Comparison of ENCODE assay signal across 8 mouse cellular contexts in genomic region chr19:5923990-5924712, GRCm38 (mm10). TPM values are rescaled to one million over a fixed set of nuclear protein-coding genes. Genes with fewer than 3 reads are reported as not detected.
DNase-seq lines count a peak whose midpoint lies in the region; ATAC-seq and TF ChIP-seq lines count a peak whose summit lies in the region.

No protein-coding gene starts in this region.

- intact Hi-C loops in gastrocnemius, adult 2 months (cut with DNase I) = loop anchor here (1.0 to 5.0 kb wide), 4 partner anchors 17 to 123 kb away; partner anchors contain the start of genes Capn1 and Syvn1
- intact Hi-C loops in left cerebral cortex, adult 2 months (cut with DNase I) = loop anchor here (1.0 to 2.0 kb wide), 2 partner anchors 32 to 91 kb away; partner anchors contain the start of gene Capn1

- under 1% methylated on average over 38 of the region's 38 CpGs for WGBS in hindbrain, postnatal 0 days

- peak; percentile 97 for DNase-seq in gastrocnemius, adult 2 months
- DNase-seq in hindbrain, postnatal 0 days (ENCODE audit: low spot score) = peak; percentile 96
- peak; percentile 84 to 88 for DNase-seq in left cerebral cortex, adult 2 months (ENCODE audit: extremely low spot score in 1 of 2, low spot score in 2 of 2)
- DNase-seq in right cerebral cortex, adult 2 months (ENCODE audit: low spot score in 2 of 2) = peak; percentile 92 to 93
- DNase-seq in urinary bladder, postnatal 10 days (ENCODE audit: low spot score) = peak; percentile 81

- no peaks in the 10 kb centered on the region for H3K36me3 ChIP-seq in hindbrain, postnatal 0 days (ENCODE audit: insufficient read depth, low read length)

- H3K9ac ChIP-seq in hindbrain, postnatal 0 days (replicated peaks; ENCODE audit: low read length) = peak overlapping the region; percentile 66

- peak overlapping the region; percentile 96 for H3K27ac ChIP-seq in gastrocnemius, adult 2 months
- H3K27ac ChIP-seq in hindbrain, postnatal 0 days = peak overlapping the region; percentile 82
- peak overlapping the region; percentile 73 for H3K27ac ChIP-seq in left cerebral cortex, adult 2 months

- TF ChIP-seq CTCF in gastrocnemius, adult 2 months (IDR thresholded peaks at IDR 0.05) = peak; percentile 90
- peak; percentile 88 for TF ChIP-seq CTCF in hindbrain, postnatal 0 days (IDR thresholded peaks at IDR 0.05; ENCODE audit: low read depth)
- TF ChIP-seq CTCF in left cerebral cortex, adult 2 months (IDR thresholded peaks at IDR 0.05) = peak; percentile 85

- peak overlapping the region; percentile 92 for H3K4me3 ChIP-seq in gastrocnemius, adult 2 months
- H3K4me3 ChIP-seq in hindbrain, postnatal 0 days (ENCODE audit: low read length) = peak overlapping the region; percentile 66
- H3K4me3 ChIP-seq in left cerebral cortex, adult 2 months = peak overlapping the region; percentile 84

- no peaks in the 10 kb centered on the region for H3K9me3 ChIP-seq in hindbrain, postnatal 0 days (ENCODE audit: low read length)

- H3K4me2 ChIP-seq in hindbrain, postnatal 0 days (ENCODE audit: low read depth, low read length) = peak overlapping the region; percentile 92

- no peaks in the 10 kb centered on the region for H3K4me1 ChIP-seq in hindbrain, postnatal 0 days (ENCODE audit: insufficient read depth, low read length)

- no peaks in the 10 kb centered on the region for H3K27me3 ChIP-seq in hindbrain, postnatal 0 days (ENCODE audit: insufficient read depth, low read length)

- ATAC-seq in activated CD4-positive, CD25-positive, alpha-beta regulatory T cell, adult 4 months = peak; percentile 40
- peak; percentile 64 for ATAC-seq in common myeloid progenitor, adult 5-6 weeks (replicated peaks; ENCODE audit: low read depth, poor library complexity, severe bottlenecking)
- ATAC-seq in hindbrain, postnatal 0 days = peak; percentile 80
- peak; percentile 76 for ATAC-seq in megakaryocyte, adult 5-6 weeks (ENCODE audit: poor library complexity, severe bottlenecking)

RNA-seq across cellular contexts. Expression of gene Cdc42ep2, which starts 0.5 kb away (rescaled TPM):
- under 1 TPM in 1 of 2 experiments, not detected in 1; 0.25 TPM for polyA plus RNA-seq in activated CD4-positive, CD25-positive, alpha-beta regulatory T cell, adult 4 months (2017; shearing (Covaris generic))
- not detected in 2 replicates for total RNA-seq in common myeloid progenitor, adult 5-6 weeks (2017)
- total RNA-seq in gastrocnemius, adult 2 months (2021) = 10 to 100 TPM in 1 of 2 experiments, 1 to 10 TPM in 1; 8.2 to 14.3 TPM
- 22.0 and 28.0 TPM in 2 replicates for total RNA-seq in hindbrain, postnatal 0 days (2014; rRNA removed)
- 17.4 and 18.0 TPM in 2 replicates for polyA plus RNA-seq in hindbrain, postnatal 0 days (2015; fragmentation: Nextera tagmentation; extraction: Ambion mirVana)
- total RNA-seq in left cerebral cortex, adult 2 months (2021) = 1 to 10 TPM; 4.7 to 4.9 TPM
- 3.0 and 3.4 TPM in 2 replicates for total RNA-seq in megakaryocyte, adult 5-6 weeks (2015)
- total RNA-seq in megakaryocyte, adult 5-6 weeks (2017) = 1.7 and 1.9 TPM in 2 replicates

RNA-seq across cellular contexts. Expression of gene Dpf2, which starts 11.3 kb away (rescaled TPM):
- polyA plus RNA-seq in activated CD4-positive, CD25-positive, alpha-beta regulatory T cell, adult 4 months (2017; shearing (Covaris generic)) = 100 to 1,000 TPM; 123 to 178 TPM
- 87.4 and 131 TPM in 2 replicates for total RNA-seq in common myeloid progenitor, adult 5-6 weeks (2017)
- total RNA-seq in gastrocnemius, adult 2 months (2021) = 10 to 100 TPM; 87.8 to 88.4 TPM
- total RNA-seq in hindbrain, postnatal 0 days (2014; rRNA removed) = 61.7 and 77.4 TPM in 2 replicates
- polyA plus RNA-seq in hindbrain, postnatal 0 days (2015; fragmentation: Nextera tagmentation; extraction: Ambion mirVana) = 69.5 and 70.2 TPM in 2 replicates
- total RNA-seq in left cerebral cortex, adult 2 months (2021) = 100 to 1,000 TPM in 1 of 2 experiments, 10 to 100 TPM in 1; 94.8 to 100 TPM
- 52.2 and 52.4 TPM in 2 replicates for total RNA-seq in megakaryocyte, adult 5-6 weeks (2015)
- total RNA-seq in megakaryocyte, adult 5-6 weeks (2017) = 88.7 and 107 TPM in 2 replicates

RNA-seq across cellular contexts. Expression of gene Tigd3, which starts 30.2 kb away (rescaled TPM):
- under 1 TPM; 0.29 to 0.58 TPM for polyA plus RNA-seq in activated CD4-positive, CD25-positive, alpha-beta regulatory T cell, adult 4 months (2017; shearing (Covaris generic))
- total RNA-seq in common myeloid progenitor, adult 5-6 weeks (2017) = 0.34 and 2.8 TPM in 2 replicates
- under 1 TPM; 0.10 to 0.20 TPM for total RNA-seq in gastrocnemius, adult 2 months (2021)
- 7.5 and 10.1 TPM in 2 replicates for total RNA-seq in hindbrain, postnatal 0 days (2014; rRNA removed)
- polyA plus RNA-seq in hindbrain, postnatal 0 days (2015; fragmentation: Nextera tagmentation; extraction: Ambion mirVana) = 7.1 and 7.5 TPM in 2 replicates
- total RNA-seq in left cerebral cortex, adult 2 months (2021) = 1 to 10 TPM; 4.3 to 4.7 TPM
- 0.54 and 0.59 TPM in 2 replicates for total RNA-seq in megakaryocyte, adult 5-6 weeks (2015)
- 1.0 and 1.8 TPM in 2 replicates for total RNA-seq in megakaryocyte, adult 5-6 weeks (2017)

RNA-seq across cellular contexts. Expression of gene Pola2, which starts 39.9 kb away (rescaled TPM):
- 10 to 100 TPM; 16.5 to 17.5 TPM for polyA plus RNA-seq in activated CD4-positive, CD25-positive, alpha-beta regulatory T cell, adult 4 months (2017; shearing (Covaris generic))
- total RNA-seq in common myeloid progenitor, adult 5-6 weeks (2017) = 61.2 and 63.5 TPM in 2 replicates
- total RNA-seq in gastrocnemius, adult 2 months (2021) = 1 to 10 TPM; 8.9 to 9.2 TPM
- 23.4 and 28.9 TPM in 2 replicates for total RNA-seq in hindbrain, postnatal 0 days (2014; rRNA removed)
- 19.5 and 21.5 TPM in 2 replicates for polyA plus RNA-seq in hindbrain, postnatal 0 days (2015; fragmentation: Nextera tagmentation; extraction: Ambion mirVana)
- total RNA-seq in left cerebral cortex, adult 2 months (2021) = 1 to 10 TPM; 5.0 to 6.4 TPM
- total RNA-seq in megakaryocyte, adult 5-6 weeks (2015) = 36.9 and 37.7 TPM in 2 replicates
- 29.0 and 33.7 TPM in 2 replicates for total RNA-seq in megakaryocyte, adult 5-6 weeks (2017)

RNA-seq across cellular contexts. Expression of gene Slc25a45, which starts 46.5 kb away (rescaled TPM):
- polyA plus RNA-seq in activated CD4-positive, CD25-positive, alpha-beta regulatory T cell, adult 4 months (2017; shearing (Covaris generic)) = 10 to 100 TPM; 43.3 to 60.2 TPM
- 34.0 and 41.0 TPM in 2 replicates for total RNA-seq in common myeloid progenitor, adult 5-6 weeks (2017)
- under 1 TPM; 0.79 to 0.84 TPM for total RNA-seq in gastrocnemius, adult 2 months (2021)
- total RNA-seq in hindbrain, postnatal 0 days (2014; rRNA removed) = 2.1 and 6.0 TPM in 2 replicates
- 1.8 and 2.8 TPM in 2 replicates for polyA plus RNA-seq in hindbrain, postnatal 0 days (2015; fragmentation: Nextera tagmentation; extraction: Ambion mirVana)
- 1 to 10 TPM; 2.5 to 2.7 TPM for total RNA-seq in left cerebral cortex, adult 2 months (2021)
- total RNA-seq in megakaryocyte, adult 5-6 weeks (2015) = 55.6 and 67.9 TPM in 2 replicates
- 69.1 and 73.5 TPM in 2 replicates for total RNA-seq in megakaryocyte, adult 5-6 weeks (2017)

Comparison
In these comparisons a context has a peak if more than half of its experiments do, and no peak if none do; other contexts are left out.
1. Peak in every context shown above with its lines: DNase-seq, ATAC-seq, H3K4me3 ChIP-seq and H3K27ac ChIP-seq.